Mouse (Mus musculus) liver, adult 2 months (tissue): ENCODE measurements around the gene Unc50.

Experiments
- CTCF ChIP-seq: fragments of 200-500 bp; IDR thresholded peaks from 2 replicates; pipeline ENCODE4 v1.5.1; 2011; ENCODE audit warnings: low read depth, low read length, control low read depth
- POLR2A ChIP-seq: fragments of 200-500 bp; IDR thresholded peaks from 2 replicates; pipeline ENCODE4 v1.6.1; 2011; ENCODE audit warnings: low read length, control low read depth; ENCODE audit not compliant: insufficient read depth; ENCODE audit errors: extremely low read depth

DNA sequence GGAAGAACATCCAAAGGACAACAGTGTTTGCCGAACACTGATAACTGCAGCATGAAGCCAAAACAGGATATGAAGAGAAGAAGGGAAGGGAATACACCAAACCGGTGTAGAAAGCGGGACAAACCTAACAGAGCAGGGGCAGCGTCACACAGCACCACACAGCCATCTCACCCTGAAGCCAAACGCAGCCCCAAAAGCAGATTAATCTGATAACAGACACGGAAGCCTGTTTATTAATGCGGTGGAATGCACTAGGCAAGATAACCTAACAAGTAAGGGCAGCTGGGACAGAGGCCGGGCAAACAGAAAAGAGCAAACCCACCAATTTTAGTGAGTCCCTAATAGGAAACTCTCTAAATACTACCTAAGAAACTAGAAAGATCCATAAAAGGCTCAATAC lies 49.8 kb downstream of the Unc50 start:
- TF ChIP-seq CTCF (no peak), POLR2A (no peak)
